Mouse (Mus musculus) adipocyte (in vitro differentiated cells): ENCODE measurements at regions not wholly inside any gene's neighbourhood (a gene's known extent, or its start where the extent isn't known, plus 50 kb on each side); places are given as distances from the start of the nearest gene placed in this dataset.

Source experiments
- DNase-seq: peaks from one replicate; pipeline ENCODE4 v3.0.0-alpha.2; 2016; ENCODE audit warnings: low spot score

DNA sequence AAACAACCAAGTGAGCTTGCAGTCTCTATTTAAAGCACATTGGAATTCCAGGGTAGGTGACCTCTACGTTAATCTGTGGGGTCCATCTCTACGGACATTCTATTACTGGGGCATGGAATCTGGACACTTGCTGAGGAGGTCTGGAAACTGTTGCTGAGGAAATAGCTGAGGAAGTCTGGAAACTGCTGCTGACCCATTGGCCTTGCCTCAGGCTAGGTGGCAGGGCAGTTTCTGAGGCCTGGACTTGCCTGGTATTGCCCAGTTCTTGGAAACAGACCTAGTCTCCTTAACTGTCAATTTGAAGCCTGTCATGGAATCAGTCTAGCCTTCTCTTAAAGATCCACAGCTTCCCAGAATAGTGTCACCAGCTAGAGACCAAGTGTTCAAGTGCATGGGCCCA is 51.7 kb upstream of the Eif4g2 start:
- no peak for DNase-seq
